Mouse (Mus musculus) left cerebral cortex, postnatal 4 days (tissue): ENCODE results near the gene H3f3a. TPM values are rescaled to one million over a fixed set of nuclear protein-coding genes. Genes with fewer than 3 reads are reported as not detected.

Experiments used
- DNase-seq: peaks from one replicate; pipeline ENCODE4 v3.0.0-alpha.2; 2022
- intact Hi-C: fragments of 180-260 bp; cut with DNase I; formaldehyde crosslinking; loops from one replicate; pipeline ENCODE4 v1.15.1; 2025
- total RNA-seq, 2 experiments: library from RNA; stranded (reverse); gene quantifications; 2 replicates each; pipeline ENCODE4 v1.2.3; 2021

The H3f3a gene
- total RNA-seq, 2 experiments from 2014 or later: 848 to 881 TPM

DNA sequence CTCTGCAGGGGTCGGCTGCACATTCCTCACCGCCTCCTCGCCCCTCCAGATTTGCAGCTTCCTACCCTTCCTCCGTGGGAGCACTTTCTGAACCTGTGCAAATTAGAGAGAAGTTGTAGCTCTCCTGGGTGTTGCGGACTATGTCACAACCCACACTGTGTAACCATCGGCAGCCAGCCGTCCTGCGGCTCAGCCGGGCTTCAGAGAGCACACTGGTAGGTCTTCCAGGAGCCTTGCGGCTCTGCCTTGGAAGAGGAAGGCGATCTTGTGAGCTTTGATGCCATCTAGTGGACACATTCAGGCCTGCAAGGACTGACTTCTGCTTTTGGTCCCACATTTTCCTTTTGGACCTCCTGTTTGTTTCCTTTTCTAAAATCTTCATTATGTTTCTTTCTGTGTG, 49.9 kb downstream of the H3f3a start:
- DNase-seq: peak; percentile 88
- intact Hi-C loops: loop anchor here (5.0 to 10.0 kb wide), 3 partner anchors 332 to 589 kb away; partner anchors contain the start of gene Psen2

DNA sequence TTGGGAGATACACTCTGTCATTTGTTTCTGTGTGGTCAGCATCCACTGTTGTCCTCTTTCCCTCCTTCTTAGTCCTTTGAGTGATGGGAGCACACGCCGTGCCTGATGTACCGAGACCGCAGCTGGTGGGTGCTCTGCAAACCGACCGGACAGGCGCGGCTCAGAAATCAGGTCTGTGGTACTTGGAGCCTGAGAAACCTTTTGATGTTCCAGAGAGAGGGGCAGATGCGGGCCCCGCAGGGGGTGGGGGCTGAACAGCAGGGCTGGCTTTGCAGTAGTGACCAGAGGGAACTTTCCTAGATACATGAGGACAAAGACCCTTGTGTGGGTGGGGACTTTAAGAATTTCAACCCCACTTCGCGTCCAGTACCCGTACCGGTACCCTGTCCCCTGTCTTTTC, 50.4 kb downstream of the H3f3a start:
- peak; percentile 82 for DNase-seq
- intact Hi-C loops: loop anchor here (5.0 to 10.0 kb wide), 3 partner anchors 331 to 589 kb away; partner anchors contain the start of gene Psen2

DNA sequence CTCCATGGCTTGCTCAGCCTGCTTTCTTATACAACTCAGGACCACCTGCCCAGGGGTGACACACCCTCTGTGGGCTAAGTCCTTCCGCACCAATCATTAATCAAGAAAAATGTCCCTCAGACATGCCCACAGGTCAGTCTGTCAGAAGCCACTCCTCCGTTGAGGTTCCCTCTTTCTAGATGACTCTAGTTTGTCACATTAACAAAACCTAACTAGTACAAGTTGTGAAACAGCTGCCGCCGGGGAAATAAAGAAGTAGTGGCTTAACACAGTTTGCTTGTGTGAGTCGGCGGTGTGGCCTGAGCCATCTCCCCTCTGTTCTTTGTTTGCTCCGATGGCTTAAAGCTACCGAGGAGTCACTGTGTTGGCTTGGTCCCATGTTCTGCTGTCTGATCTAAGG, 51.1 kb downstream of the H3f3a start:
- intact Hi-C loops: loop anchor here (5.0 to 10.0 kb wide), 3 partner anchors 330 to 588 kb away; partner anchors contain the start of gene Psen2
- no peak for DNase-seq

DNA sequence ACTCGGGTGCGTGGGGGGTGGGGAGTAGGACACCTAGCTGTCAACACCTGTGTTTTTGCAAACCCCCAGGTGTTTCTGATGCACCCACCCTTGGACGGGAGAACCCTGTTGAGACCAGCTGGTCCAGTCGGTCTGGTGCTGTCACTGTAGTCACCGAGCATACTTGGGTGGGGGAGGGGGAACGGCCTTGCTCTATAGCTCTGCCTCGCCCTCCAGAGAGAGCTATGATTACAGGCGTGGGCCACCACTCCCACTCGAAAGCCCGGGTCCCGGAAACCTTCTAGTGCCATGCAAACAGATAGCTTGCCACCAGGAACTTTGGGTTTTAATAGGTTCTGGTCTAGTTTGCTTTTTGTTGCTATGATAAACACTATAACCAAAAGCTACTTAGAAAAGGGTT, 51.6 kb downstream of the H3f3a start:
- intact Hi-C loops: loop anchor here (5.0 to 10.0 kb wide), 3 partner anchors 330 to 587 kb away; partner anchors contain the start of gene Psen2
- DNase-seq: no peak

DNA sequence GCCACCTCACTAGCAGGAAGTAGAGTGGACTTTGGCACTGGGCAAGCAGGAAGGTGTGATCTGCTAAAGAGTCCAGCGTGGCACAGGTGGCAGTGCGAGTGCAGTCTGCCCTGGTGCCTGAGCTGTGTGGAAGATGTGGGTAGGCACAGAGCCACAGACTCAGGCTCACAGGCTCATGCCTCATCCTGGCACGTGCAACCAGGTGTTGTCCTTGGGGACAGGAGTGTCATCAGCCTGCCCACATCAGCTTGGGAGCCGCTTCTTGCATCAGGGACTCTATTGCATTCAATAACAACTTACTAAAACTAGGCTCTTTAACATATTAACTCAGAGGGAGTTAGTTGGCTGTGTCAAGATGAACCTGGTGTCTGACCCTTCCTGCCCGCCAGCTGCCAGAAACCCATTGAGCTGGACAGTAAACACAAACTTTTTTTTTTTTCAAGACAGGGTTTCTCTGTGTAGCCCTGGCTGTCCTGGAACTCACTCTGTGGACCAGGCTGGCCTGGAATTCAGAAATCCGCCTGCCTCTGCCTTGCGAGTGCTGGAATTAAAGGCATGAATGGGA, 55.7 kb downstream of the H3f3a start:
- no peak for DNase-seq
- intact Hi-C loops: no loop called here

DNA sequence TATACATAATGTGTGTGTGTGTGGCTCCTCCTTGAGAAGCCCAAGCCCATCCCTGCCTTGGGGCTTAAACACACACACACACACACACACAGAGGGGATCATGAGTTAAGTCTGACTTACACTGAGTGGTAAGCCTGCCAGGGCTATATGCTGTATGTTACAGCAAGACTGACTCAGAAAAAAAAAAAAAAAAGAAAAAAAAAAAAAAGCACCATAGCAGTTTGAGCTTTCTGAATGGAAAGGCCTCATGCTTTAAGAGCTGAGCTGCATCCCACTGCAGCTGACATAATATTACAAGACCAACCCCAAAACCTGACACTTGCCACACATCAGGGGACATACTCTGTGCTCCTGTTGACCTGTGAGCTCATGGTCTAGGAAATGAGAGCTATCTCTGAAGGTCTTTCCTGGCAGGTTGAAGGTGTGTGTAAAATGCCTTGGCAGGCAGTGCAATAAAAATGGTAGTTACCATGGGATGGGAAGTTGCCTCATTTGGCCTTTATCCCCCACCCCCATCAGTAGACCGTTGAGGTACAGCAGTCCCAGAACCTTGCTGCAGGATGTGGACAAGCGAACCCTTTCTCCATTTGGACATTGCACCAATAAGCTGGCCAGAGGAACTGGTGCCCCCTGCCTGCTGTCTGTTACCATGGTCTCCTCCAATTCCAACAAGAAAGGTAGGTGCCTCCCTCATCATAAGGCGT, 56.3 kb downstream of the H3f3a start:
- DNase-seq: no peak
- intact Hi-C loops: no loop called here

DNA sequence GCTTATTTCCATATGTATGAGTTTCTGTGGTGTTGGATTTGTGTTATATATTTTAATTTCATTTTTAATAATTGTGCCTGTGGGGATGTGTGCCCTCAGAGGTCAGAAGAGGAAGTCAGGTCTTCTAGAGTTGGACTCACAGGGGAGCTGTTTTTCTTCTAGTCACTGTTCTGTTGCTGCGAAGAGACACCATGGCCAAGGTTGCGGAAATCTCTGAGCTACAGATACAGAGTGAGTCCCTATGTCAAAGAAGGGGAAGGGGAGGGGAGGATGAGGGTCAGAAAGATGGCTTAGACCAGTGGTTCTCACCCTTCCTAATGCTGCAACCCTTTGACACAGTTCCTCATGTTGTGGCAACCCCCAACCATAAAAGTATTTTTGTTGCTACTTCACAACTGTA, 57.0 kb downstream of the H3f3a start:
- no peak for DNase-seq
- intact Hi-C loops: no loop called here

GRCm38 (mm10) chr1:180754376-180754775, 59.4 kb downstream of the H3f3a start:
- no peak for DNase-seq
- intact Hi-C loops: no loop called here

DNA sequence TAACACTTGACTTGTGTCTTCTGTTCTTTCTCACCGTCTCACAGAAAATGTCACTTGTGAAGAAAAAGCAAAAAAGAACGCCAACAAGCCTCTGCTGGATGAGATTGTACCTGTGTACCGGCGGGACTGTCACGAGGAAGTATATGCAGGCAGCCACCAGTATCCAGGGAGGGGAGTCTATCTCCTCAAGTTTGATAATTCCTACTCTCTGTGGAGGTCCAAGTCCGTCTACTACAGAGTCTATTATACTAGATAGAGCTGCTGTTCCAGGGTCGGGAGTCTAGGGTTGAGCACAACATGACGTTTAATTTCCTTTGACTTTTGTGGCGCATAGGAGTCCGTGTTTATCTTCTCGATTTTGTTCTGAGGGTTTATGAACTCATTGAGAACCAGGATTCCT, 61.6 kb downstream of the H3f3a start:
- intact Hi-C loops: no loop called here
- DNase-seq: no peak

Other genes with a start within 250 kb of the H3f3a start
- 100 to 1,000 TPM; 109 to 113 TPM for gene Parp1, start 245.0 kb downstream of the H3f3a start, total RNA-seq
- 1 to 10 TPM; 5.8 to 6.9 TPM for gene Lin9, start 172.8 kb downstream of the H3f3a start, total RNA-seq
- not detected for gene Mixl1, start 116.9 kb downstream of the H3f3a start, total RNA-seq
- gene Acbd3, start 87.9 kb downstream of the H3f3a start, total RNA-seq: 10 to 100 TPM; 39.4 to 42.5 TPM
- gene Sde2, start 37.2 kb upstream of the H3f3a start, total RNA-seq: 10 to 100 TPM; 28.4 to 29.0 TPM
- gene Lefty2, start 79.2 kb upstream of the H3f3a start, total RNA-seq: 10 to 100 TPM in 1 of 2 experiments, 1 to 10 TPM in 1; 9.9 to 14.0 TPM
- gene Pycr2, start 90.3 kb upstream of the H3f3a start, total RNA-seq: 10 to 100 TPM; 28.6 to 31.6 TPM
- gene Lefty1, start 121.1 kb upstream of the H3f3a start, total RNA-seq: 1 to 10 TPM; 2.9 to 3.4 TPM
- gene Tmem63a, start 128.4 kb upstream of the H3f3a start, total RNA-seq: 1 to 10 TPM; 1.8 to 3.3 TPM
- gene Ephx1, start 207.0 kb upstream of the H3f3a start, total RNA-seq: 1 to 10 TPM; 9.0 to 9.9 TPM
- gene 9130409I23Rik, start 237.3 kb upstream of the H3f3a start, total RNA-seq: not detected